Mouse (Mus musculus): ENCODE results near the gene Ubxn1. TPM values are rescaled to one million over a fixed set of nuclear protein-coding genes. Genes with fewer than 3 reads are reported as not detected.
"Not testable (repeated sequence)": the region's sequence is repeated elsewhere in the genome, so short reads cannot be mapped to it uniquely, and the experiment has no call there.

The Ubxn1 gene
- polyA plus RNA-seq, 1 experiment from 2014 or later, result 131 TPM

DNA sequence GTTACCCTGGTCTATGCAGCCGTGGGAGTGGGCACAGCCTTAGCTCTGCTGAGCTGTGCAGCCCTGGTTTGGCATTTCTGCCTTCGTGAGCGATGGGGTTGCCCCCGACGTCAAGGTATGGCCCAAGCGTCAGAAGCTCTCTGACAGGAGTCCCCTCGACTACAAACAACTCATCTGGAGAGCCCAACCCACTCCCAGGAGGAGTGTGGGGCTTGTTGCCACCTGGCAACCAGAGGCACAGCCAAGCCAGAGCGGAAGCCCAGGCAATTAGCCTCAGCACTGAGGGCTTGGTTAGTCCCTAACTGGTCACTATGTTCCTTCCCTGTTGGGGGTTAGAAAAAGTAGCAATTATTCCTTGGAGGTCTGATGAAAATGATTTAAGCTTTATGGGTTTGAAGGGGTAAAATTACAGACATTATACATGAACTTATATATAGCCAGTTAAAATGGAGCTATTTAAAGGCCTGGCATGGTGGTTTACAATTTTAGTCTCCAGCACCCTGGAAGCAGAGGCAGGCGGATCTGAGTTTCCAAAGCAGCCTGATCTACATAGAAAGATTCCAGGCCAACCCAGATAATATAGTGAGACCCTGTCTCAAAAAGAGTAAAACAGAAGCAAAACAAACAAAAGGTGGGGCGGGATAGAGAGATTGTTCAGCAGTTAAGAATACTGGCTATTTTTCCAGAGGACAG, 18.9 kb upstream of the Ubxn1 start:
- Histone ChIP-seq H3K9me3 (ENCODE audit: control insufficient read depth, low read length) (no peaks in the 10 kb centered on the region), H3K4me2 (replicated peaks) (no peak overlapping the region), H3K4me3 (replicated peaks; ENCODE audit: low read length) (no peak overlapping the region), H3K36me3 (replicated peaks; ENCODE audit: control insufficient read depth, insufficient read depth) (peaks cover 16% of the 10 kb centered on the region), H3K9ac (no peak overlapping the region), H3K4me1 (replicated peaks; ENCODE audit: control insufficient read depth, insufficient read depth, low read length) (no peaks in the 10 kb centered on the region), H3K27ac (no peak overlapping the region), H3K27me3 (ENCODE audit: control insufficient read depth, insufficient read depth, low read length) (no peaks in the 10 kb centered on the region; the same call in 1 of the 2 replicates)
- WGBS, result 63% methylated on average over 10 of the region's 10 CpGs
- DNase-seq (ENCODE audit: low spot score), result no peak
- no peak for ATAC-seq (ENCODE audit: low FRiP score)

DNA sequence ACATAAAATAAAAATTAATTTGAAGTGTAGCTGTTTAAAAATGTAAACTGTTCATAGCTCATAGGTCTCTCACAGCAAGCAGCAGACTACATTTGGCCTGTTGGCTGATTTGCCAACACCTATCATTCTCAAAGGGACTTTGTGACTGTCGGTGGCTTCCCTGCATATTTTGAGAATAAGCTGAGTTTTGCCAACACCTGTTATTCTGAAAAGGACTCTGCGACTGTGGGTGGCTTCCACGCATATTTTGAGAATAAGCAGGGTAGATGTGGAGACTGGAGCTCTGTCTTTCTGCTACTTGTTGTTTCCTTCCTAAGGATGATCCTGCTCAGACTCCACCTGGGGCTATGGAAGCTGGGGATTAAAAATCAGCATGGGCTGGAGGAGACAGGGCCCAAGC, 18.2 kb upstream of the Ubxn1 start:
- no peak overlapping the region for H3K9ac ChIP-seq
- no peaks in the 10 kb centered on the region for H3K4me1 ChIP-seq (replicated peaks; ENCODE audit: control insufficient read depth, insufficient read depth, low read length)
- DNase-seq (ENCODE audit: low spot score) (no peak), ATAC-seq (ENCODE audit: low FRiP score) (no peak)
- H3K27ac ChIP-seq, result no peak overlapping the region
- no peak overlapping the region for H3K4me3 ChIP-seq (replicated peaks; ENCODE audit: low read length)
- H3K9me3 ChIP-seq (ENCODE audit: control insufficient read depth, low read length), result no peaks in the 10 kb centered on the region
- H3K36me3 ChIP-seq (replicated peaks; ENCODE audit: control insufficient read depth, insufficient read depth), result peaks cover 10% of the 10 kb centered on the region
- no peak overlapping the region for H3K4me2 ChIP-seq (replicated peaks)
- no peaks in the 10 kb centered on the region; the same call in 1 of the 2 replicates for H3K27me3 ChIP-seq (ENCODE audit: control insufficient read depth, insufficient read depth, low read length)
- 80% methylated on average over 3 of the region's 3 CpGs for WGBS

DNA sequence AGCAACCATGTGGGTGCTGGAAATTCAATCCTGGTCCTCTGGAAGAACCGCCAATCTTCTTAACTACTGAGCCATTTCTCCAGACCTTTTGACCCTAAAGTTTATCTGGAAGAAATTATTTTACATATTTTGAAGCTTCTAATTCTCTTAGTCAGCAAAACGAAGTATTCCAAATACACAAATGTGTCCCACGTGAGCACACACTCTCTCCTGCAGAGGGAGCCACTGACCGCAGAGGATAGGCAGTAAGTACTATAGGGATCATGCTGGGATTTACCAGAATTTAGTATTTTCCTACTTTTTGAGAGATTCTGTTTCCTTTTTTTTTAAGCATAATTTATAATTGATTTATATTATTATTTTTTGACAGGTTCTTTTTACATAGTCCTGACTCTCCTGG, 13.6 kb upstream of the Ubxn1 start:
- Histone ChIP-seq H3K27ac (no peak overlapping the region), H3K4me2 (replicated peaks) (no peak overlapping the region), H3K9me3 (ENCODE audit: control insufficient read depth, low read length) (no peaks in the 10 kb centered on the region), H3K36me3 (replicated peaks; ENCODE audit: control insufficient read depth, insufficient read depth) (no peaks in the 10 kb centered on the region), H3K4me3 (replicated peaks; ENCODE audit: low read length) (no peak overlapping the region), H3K9ac (no peak overlapping the region), H3K27me3 (ENCODE audit: control insufficient read depth, insufficient read depth, low read length) (no peaks in the 10 kb centered on the region), H3K4me1 (replicated peaks; ENCODE audit: control insufficient read depth, insufficient read depth, low read length) (no peaks in the 10 kb centered on the region)
- WGBS, result 42% methylated on average over 4 of the region's 4 CpGs
- no peak for ATAC-seq (ENCODE audit: low FRiP score)
- no peak for DNase-seq (ENCODE audit: low spot score)

DNA sequence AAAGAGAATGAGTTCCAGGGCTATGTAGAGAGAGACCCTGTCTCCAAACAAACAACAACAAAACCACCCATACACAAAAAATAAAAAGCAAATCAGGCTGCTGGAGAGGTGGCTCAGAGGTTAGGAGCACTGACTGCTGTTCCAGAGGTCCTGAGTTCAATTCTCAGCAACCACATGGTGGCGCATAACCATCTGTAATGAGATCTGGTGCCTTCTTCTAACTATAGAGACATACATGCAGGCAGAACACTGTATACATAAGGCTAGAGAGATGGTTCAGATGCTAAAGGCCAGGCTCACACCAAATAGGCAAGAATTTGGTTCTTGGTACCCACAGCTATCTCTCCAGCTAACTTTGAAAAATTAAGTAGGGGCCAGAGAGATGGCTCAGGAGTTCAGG, 12.3 kb upstream of the Ubxn1 start:
- no peak overlapping the region for H3K9ac ChIP-seq
- no peak for DNase-seq (ENCODE audit: low spot score)
- 23% methylated on average over 1 of the region's 1 CpGs for WGBS

DNA sequence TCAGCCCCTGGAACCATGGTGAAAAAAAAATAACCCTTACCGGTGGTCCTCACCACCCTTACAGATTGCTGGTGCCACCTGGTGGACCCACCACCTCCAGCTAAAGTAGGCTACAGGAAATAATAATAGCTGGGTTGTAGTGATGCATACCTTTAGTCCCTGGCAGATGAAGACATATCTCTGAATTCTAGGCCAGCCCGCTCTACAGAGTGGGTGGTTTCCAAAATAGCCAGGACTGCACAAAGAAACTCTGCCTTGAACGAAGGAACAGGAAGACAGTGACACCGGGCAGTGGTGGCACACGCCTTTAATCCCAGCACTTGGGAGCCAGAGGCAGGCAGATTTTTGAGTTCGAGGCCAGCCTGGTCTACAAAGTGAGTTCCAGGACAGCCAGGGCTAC, 7.0 kb upstream of the Ubxn1 start:
- no peaks in the 10 kb centered on the region for H3K27me3 ChIP-seq (ENCODE audit: control insufficient read depth, insufficient read depth, low read length)
- no peak overlapping the region for H3K4me2 ChIP-seq (replicated peaks)
- no peaks in the 10 kb centered on the region for H3K36me3 ChIP-seq (replicated peaks; ENCODE audit: control insufficient read depth, insufficient read depth)
- H3K4me1 ChIP-seq (replicated peaks; ENCODE audit: control insufficient read depth, insufficient read depth, low read length), result no peaks in the 10 kb centered on the region
- no peak overlapping the region for H3K9ac ChIP-seq
- no peak overlapping the region for H3K27ac ChIP-seq
- no peak for ATAC-seq (ENCODE audit: low FRiP score)
- no peaks in the 10 kb centered on the region for H3K9me3 ChIP-seq (ENCODE audit: control insufficient read depth, low read length)
- no peak overlapping the region for H3K4me3 ChIP-seq (replicated peaks; ENCODE audit: low read length)
- WGBS, result 80% methylated on average over 6 of the region's 6 CpGs
- DNase-seq (ENCODE audit: low spot score), result no peak

More for the DNA sequence above, 12.3 kb upstream of the Ubxn1 start:
- ATAC-seq (ENCODE audit: low FRiP score), result no peak
- Histone ChIP-seq H3K4me1 (replicated peaks; ENCODE audit: control insufficient read depth, insufficient read depth, low read length) (no peaks in the 10 kb centered on the region), H3K9me3 (ENCODE audit: control insufficient read depth, low read length) (no peaks in the 10 kb centered on the region), H3K4me2 (replicated peaks) (no peak overlapping the region), H3K27ac (no peak overlapping the region), H3K36me3 (replicated peaks; ENCODE audit: control insufficient read depth, insufficient read depth) (no peaks in the 10 kb centered on the region), H3K27me3 (ENCODE audit: control insufficient read depth, insufficient read depth, low read length) (no peaks in the 10 kb centered on the region), H3K4me3 (replicated peaks; ENCODE audit: low read length) (no peak overlapping the region)

DNA sequence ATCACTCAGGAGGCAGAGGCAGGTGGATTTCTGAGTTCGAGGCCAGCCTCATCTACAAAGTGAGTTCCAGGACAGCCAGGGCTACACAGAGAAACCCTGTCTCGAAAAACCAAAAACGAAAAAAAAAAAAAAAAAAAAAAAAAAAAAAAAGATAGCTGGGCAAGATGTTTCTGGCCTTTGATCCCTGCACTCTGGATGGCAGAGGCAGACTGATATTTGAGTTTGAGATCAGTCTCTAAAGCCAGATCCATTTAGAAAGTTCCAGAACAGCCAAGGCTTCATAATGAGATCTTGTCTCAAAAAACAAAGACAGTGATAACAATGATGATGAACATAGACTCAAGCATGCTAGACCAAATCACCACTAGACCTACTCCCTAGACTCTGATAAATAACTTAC, 915 bp upstream of the Ubxn1 start:
- H3K4me3 ChIP-seq (replicated peaks; ENCODE audit: low read length), result peak overlapping the region; percentile 59
- H3K4me1 ChIP-seq (replicated peaks; ENCODE audit: control insufficient read depth, insufficient read depth, low read length), result peaks cover 10% of the 10 kb centered on the region; the same call in 1 of the 2 replicates
- H3K4me2 ChIP-seq (replicated peaks), result peak overlapping the region; percentile 59
- H3K36me3 ChIP-seq (replicated peaks; ENCODE audit: control insufficient read depth, insufficient read depth), result peaks cover 24% of the 10 kb centered on the region
- not testable (repeated sequence) for H3K27me3 ChIP-seq (ENCODE audit: control insufficient read depth, insufficient read depth, low read length); ATAC-seq (ENCODE audit: low FRiP score); H3K27ac ChIP-seq; H3K9me3 ChIP-seq (ENCODE audit: control insufficient read depth, low read length); DNase-seq (ENCODE audit: low spot score)
- peak overlapping the region; percentile 77; the same call in 1 of the 2 replicates for H3K9ac ChIP-seq
- WGBS, result 84% methylated on average over 3 of the region's 3 CpGs

DNA sequence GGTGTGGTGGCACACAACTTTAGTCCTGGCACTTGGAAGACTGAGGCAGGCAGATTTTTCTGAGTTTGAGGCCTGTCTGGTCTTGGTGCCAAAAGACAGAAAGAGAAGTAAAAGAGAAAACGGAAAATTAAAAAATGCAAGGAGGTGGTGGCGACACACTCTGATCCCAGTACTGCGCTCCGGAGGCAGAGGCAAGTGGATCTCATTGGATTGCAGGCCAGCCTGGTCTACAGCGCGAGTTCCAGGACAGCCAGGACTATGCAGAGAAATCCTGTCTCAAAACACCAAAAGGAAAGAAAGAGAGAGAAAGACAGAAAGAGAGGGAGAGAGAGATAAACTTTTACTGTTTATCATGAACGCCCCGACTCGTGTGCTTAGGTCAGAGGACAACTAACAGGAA, 458 bp upstream of the Ubxn1 start:
- no peak for DNase-seq (ENCODE audit: low spot score)
- Histone ChIP-seq H3K9me3 (ENCODE audit: control insufficient read depth, low read length) (no peaks in the 10 kb centered on the region), H3K36me3 (replicated peaks; ENCODE audit: control insufficient read depth, insufficient read depth) (peaks cover 28% of the 10 kb centered on the region), H3K9ac (peak overlapping the region; percentile 77), H3K4me1 (replicated peaks; ENCODE audit: control insufficient read depth, insufficient read depth, low read length) (peaks cover 10% of the 10 kb centered on the region; the same call in 1 of the 2 replicates), H3K27me3 (ENCODE audit: control insufficient read depth, insufficient read depth, low read length) (no peaks in the 10 kb centered on the region), H3K4me2 (replicated peaks) (peak overlapping the region; percentile 59), H3K27ac (peak overlapping the region; percentile 83), H3K4me3 (replicated peaks; ENCODE audit: low read length) (peak overlapping the region; percentile 59)
- ATAC-seq (ENCODE audit: low FRiP score), result peak; percentile 38
- 58% methylated on average over 9 of the region's 9 CpGs for WGBS

DNA sequence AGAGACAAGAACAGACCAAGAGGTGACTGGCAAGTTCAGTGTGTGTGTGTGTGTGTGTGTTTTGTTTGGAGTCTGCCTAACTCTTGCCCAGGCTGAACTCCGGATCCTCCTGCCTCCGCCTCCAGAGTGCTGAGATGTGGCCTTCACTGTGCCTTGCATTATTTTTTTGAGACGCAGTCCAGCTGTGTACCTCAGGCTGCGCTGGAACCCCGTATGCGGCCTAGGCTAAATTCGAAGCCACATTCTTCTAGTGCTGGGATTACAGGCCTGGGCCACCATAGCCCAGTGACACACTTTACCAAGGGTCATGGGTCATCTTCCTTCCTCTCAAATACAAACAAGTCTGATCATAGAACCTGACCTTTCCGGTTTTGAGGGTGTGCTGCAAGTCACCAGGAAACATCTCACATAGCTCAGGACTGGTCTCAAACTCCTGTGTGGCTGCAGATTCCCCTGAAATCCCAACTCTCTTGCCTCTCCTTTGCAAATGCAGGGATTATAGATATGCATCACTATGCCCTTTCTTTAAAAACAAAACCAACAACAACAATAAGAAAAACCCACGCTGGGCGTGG, 1.1 kb downstream of the Ubxn1 start:
- Histone ChIP-seq H3K36me3 (replicated peaks; ENCODE audit: control insufficient read depth, insufficient read depth) (peaks cover 44% of the 10 kb centered on the region), H3K4me1 (replicated peaks; ENCODE audit: control insufficient read depth, insufficient read depth, low read length) (peaks cover 10% of the 10 kb centered on the region; the same call in 1 of the 2 replicates), H3K9ac (peak overlapping the region; percentile 77), H3K4me2 (replicated peaks) (peak overlapping the region; percentile 85), H3K27me3 (ENCODE audit: control insufficient read depth, insufficient read depth, low read length) (no peaks in the 10 kb centered on the region), H3K4me3 (replicated peaks; ENCODE audit: low read length) (peak overlapping the region; percentile 59), H3K9me3 (ENCODE audit: control insufficient read depth, low read length) (no peaks in the 10 kb centered on the region), H3K27ac (0 out of 2 replicates have a peak overlapping the region, but pooled peaks have one; percentile 83)
- DNase-seq (ENCODE audit: low spot score) (no peak), ATAC-seq (ENCODE audit: low FRiP score) (no peak)
- 78% methylated on average over 10 of the region's 10 CpGs for WGBS

DNA sequence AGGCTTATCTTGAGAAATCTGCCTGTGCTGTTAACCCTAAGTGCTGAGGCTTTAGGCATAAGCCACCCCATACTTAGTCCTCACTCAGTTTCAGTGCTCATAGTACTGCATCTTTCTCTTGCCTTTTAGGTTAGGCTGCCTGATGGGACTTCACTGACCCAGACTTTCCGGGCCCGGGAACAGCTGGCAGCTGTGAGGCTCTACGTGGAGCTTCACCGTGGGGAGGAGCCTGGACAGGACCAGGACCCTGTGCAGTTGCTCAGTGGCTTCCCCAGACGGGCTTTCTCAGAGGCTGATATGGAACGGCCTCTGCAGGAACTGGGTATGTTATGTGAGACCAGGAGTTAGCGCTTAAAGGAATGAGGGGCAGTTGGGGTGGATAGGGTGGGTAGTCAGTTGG, 3.7 kb downstream of the Ubxn1 start:
- 96% methylated on average over 7 of the region's 7 CpGs for WGBS
- Histone ChIP-seq H3K9ac (no peak overlapping the region), H3K4me3 (replicated peaks; ENCODE audit: low read length) (no peak overlapping the region), H3K4me2 (replicated peaks) (no peak overlapping the region), H3K27ac (no peak overlapping the region), H3K36me3 (replicated peaks; ENCODE audit: control insufficient read depth, insufficient read depth) (peaks cover 53% of the 10 kb centered on the region), H3K9me3 (ENCODE audit: control insufficient read depth, low read length) (no peaks in the 10 kb centered on the region), H3K27me3 (ENCODE audit: control insufficient read depth, insufficient read depth, low read length) (no peaks in the 10 kb centered on the region), H3K4me1 (replicated peaks; ENCODE audit: control insufficient read depth, insufficient read depth, low read length) (peaks cover 17% of the 10 kb centered on the region)
- ATAC-seq (ENCODE audit: low FRiP score), result no peak
- DNase-seq (ENCODE audit: low spot score), result no peak

Data from hindbrain, embryonic 14.5 days (tissue).